20 mouse cellular contexts compared by ENCODE assay signal in the genomic region with DNA sequence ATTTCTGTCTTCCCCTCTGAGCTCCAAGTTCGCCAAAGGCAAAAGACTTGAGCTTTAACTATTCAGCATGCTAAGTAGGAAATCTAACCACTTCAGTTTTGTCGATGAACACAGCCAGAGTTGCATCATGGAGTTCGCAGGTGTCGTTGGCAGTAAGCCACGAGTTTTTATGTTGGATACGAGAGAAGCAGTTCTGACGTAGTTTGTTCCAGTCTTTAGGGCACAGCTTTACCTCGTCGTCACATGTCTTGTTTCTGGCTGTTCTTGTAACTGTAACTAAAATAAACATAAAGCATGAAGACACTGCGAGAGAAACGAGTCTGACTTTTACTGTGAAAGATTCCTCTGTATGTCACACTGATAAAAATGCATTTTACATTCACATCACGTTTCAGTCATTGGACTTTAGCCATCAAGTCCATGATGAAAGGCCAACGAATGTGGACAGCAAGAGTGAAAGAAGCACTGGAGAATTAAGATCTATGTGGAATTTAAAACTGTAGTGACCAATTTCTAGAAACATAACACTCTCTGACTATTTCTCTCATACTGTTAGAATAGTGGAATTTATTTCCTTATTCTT. TPM values are rescaled to one million over a fixed set of nuclear protein-coding genes. Genes with fewer than 3 reads are reported as not detected.
DNase-seq lines count a peak whose midpoint lies in the region; ATAC-seq and TF ChIP-seq lines count a peak whose summit lies in the region.
"Had no signal": no experiment of that assay in that cellular context is flagged by ENCODE, and none has a peak within 500 bp of the region (broad histone marks: within the 10 kb centered on the region; RNA-seq: fewer than 3 reads in every experiment).

No protein-coding gene starts in this region.

- no peaks in the 10 kb centered on the region for H3K9me3 ChIP-seq in midbrain, postnatal 0 days (ENCODE audit: low read length)
- no peaks in the 10 kb centered on the region for H3K9me3 ChIP-seq in midbrain, embryonic 15.5 days

- H3K9ac ChIP-seq in midbrain, postnatal 0 days (replicated peaks; ENCODE audit: low read length, poor library complexity, severe bottlenecking): no peak overlapping the region
- no peak overlapping the region for H3K9ac ChIP-seq in midbrain, embryonic 15.5 days

- no peak for DNase-seq in frontal cortex, postnatal 36 days (ENCODE audit: low spot score in 2 of 2)
- peak; percentile 70 for DNase-seq in midbrain, postnatal 0 days (ENCODE audit: low spot score)
- DNase-seq in brain, adult 2 months (ENCODE audit: low read depth, low spot score): peak; percentile 19
- DNase-seq in naive thymus-derived CD4-positive, alpha-beta T cell, adult 2 months (ENCODE audit: low read depth): peak; percentile 71
- no peak for DNase-seq in kidney, postnatal 25 days
- DNase-seq in spleen, adult 18-20 months: no peak
- DNase-seq: cerebellum, adult 18-20 months; gastrocnemius, adult 2 months; heart, postnatal 4 days; kidney, adult 18-20 months; kidney, postnatal 4 days; liver; midbrain, embryonic 14.5 days had no signal

- H3K4me2 ChIP-seq in midbrain, postnatal 0 days (ENCODE audit: low read depth, low read length, poor library complexity, severe bottlenecking): no peak overlapping the region
- H3K4me2 ChIP-seq in midbrain, embryonic 15.5 days: no peak overlapping the region
- H3K4me2 ChIP-seq: heart, embryonic 11.5 days had no signal

- H3K36me3 ChIP-seq in midbrain, postnatal 0 days (ENCODE audit: insufficient read depth, low read length): no peaks in the 10 kb centered on the region
- H3K36me3 ChIP-seq in midbrain, embryonic 15.5 days (replicated peaks): no peaks in the 10 kb centered on the region

- H3K4me1 ChIP-seq in midbrain, postnatal 0 days (ENCODE audit: insufficient read depth, low read length): no peaks in the 10 kb centered on the region
- H3K4me1 ChIP-seq in midbrain, embryonic 15.5 days: no peaks in the 10 kb centered on the region

- H3K4me3 ChIP-seq in midbrain, postnatal 0 days (ENCODE audit: low read depth, low read length): no peak overlapping the region
- no peak overlapping the region for H3K4me3 ChIP-seq in midbrain, embryonic 15.5 days
- H3K4me3 ChIP-seq: gastrocnemius, adult 2 months; left cerebral cortex, adult 2 months had no signal

- peak; percentile 50; the same call in 1 of the 2 replicates for ATAC-seq in frontal cortex, adult (ENCODE audit: low TSS enrichment)
- ATAC-seq in midbrain, postnatal 0 days (ENCODE audit: low FRiP score): no peak
- ATAC-seq in midbrain, embryonic 15.5 days (replicated peaks): no peak

- H3K27me3 ChIP-seq in midbrain, postnatal 0 days (ENCODE audit: insufficient read depth, low read length): no peaks in the 10 kb centered on the region
- no peaks in the 10 kb centered on the region for H3K27me3 ChIP-seq in midbrain, embryonic 15.5 days (replicated peaks)

- 64% methylated on average over 13 of the region's 13 CpGs for WGBS in midbrain, postnatal 0 days
- WGBS in midbrain, embryonic 15.5 days: 76% methylated on average over 13 of the region's 13 CpGs

- H3K27ac ChIP-seq in midbrain, postnatal 0 days (ENCODE audit: low read depth, low read length): no peak overlapping the region
- H3K27ac ChIP-seq in midbrain, embryonic 15.5 days: no peak overlapping the region
- H3K27ac ChIP-seq: gastrocnemius, adult 2 months; left cerebral cortex, adult 2 months had no signal

- no peak for TF ChIP-seq CTCF in midbrain, postnatal 0 days (IDR thresholded peaks at IDR 0.05)

RNA-seq across cellular contexts. Expression of a gene that starts 4.9 kb away (rescaled TPM):
- not detected in 2 replicates for total RNA-seq in midbrain, postnatal 0 days (2014; rRNA removed)
- not detected in 2 replicates for polyA plus RNA-seq in midbrain, postnatal 0 days (2015; fragmentation: Nextera tagmentation; extraction: Ambion mirVana)
- polyA plus RNA-seq in midbrain, embryonic 15.5 days (2015; fragmentation: Nextera tagmentation; extraction: Ambion mirVana): not detected in 2 replicates
- total RNA-seq: gastrocnemius, adult 2 months; heart, postnatal 4 days; left cerebral cortex, adult 2 months had no signal
- polyA plus RNA-seq: C2C12; forebrain, embryonic 11.5 days; heart, embryonic 11.5 days; midbrain, embryonic 14.5 days; neural tube, embryonic 14.5 days had no signal

RNA-seq across cellular contexts. Expression of a gene that starts 15.8 kb away (rescaled TPM):
- total RNA-seq in midbrain, postnatal 0 days (2014; rRNA removed): 0.33 TPM in 1 of 2 replicates, not detected in the other
- 0.29 and 0.49 TPM in 2 replicates for polyA plus RNA-seq in midbrain, postnatal 0 days (2015; fragmentation: Nextera tagmentation; extraction: Ambion mirVana)
- polyA plus RNA-seq in midbrain, embryonic 15.5 days (2015; fragmentation: Nextera tagmentation; extraction: Ambion mirVana): 0.17 and 0.38 TPM in 2 replicates
- polyA plus RNA-seq: C2C12 had no signal

RNA-seq across cellular contexts. Expression of a gene that starts 51.4 kb away (rescaled TPM):
- total RNA-seq in midbrain, postnatal 0 days (2014; rRNA removed): not detected in 2 replicates
- not detected in 2 replicates for polyA plus RNA-seq in midbrain, postnatal 0 days (2015; fragmentation: Nextera tagmentation; extraction: Ambion mirVana)
- polyA plus RNA-seq in midbrain, embryonic 15.5 days (2015; fragmentation: Nextera tagmentation; extraction: Ambion mirVana): not detected in 2 replicates
- total RNA-seq: gastrocnemius, adult 2 months; heart, postnatal 4 days; left cerebral cortex, adult 2 months had no signal
- polyA plus RNA-seq: C2C12; forebrain, embryonic 11.5 days; heart, embryonic 11.5 days; neural tube, embryonic 14.5 days had no signal

RNA-seq across cellular contexts. Expression of a gene that starts 59.0 kb away (rescaled TPM):
- not detected in 2 replicates for total RNA-seq in midbrain, postnatal 0 days (2014; rRNA removed)
- polyA plus RNA-seq in midbrain, postnatal 0 days (2015; fragmentation: Nextera tagmentation; extraction: Ambion mirVana): 0.23 and 0.37 TPM in 2 replicates
- 0.14 and 0.37 TPM in 2 replicates for polyA plus RNA-seq in midbrain, embryonic 15.5 days (2015; fragmentation: Nextera tagmentation; extraction: Ambion mirVana)
- total RNA-seq: gastrocnemius, adult 2 months; left cerebral cortex, adult 2 months had no signal
- polyA plus RNA-seq: C2C12; forebrain, embryonic 11.5 days had no signal

Comparison
In these comparisons a context has a peak if more than half of its experiments do, and no peak if none do; other contexts are left out.
1. DNase-seq: peak in midbrain, postnatal 0 days (single experiment), brain, adult 2 months (single experiment) and naive thymus-derived CD4-positive, alpha-beta T cell, adult 2 months (single experiment); none in frontal cortex, postnatal 36 days (0 of 2), kidney, postnatal 25 days (0 of 2) and spleen, adult 18-20 months (0 of 2).